Mouse (Mus musculus) left cerebral cortex, postnatal 14 days (tissue): Measurements from ENCODE around the gene Fam170b. TPM values are rescaled to one million over a fixed set of nuclear protein-coding genes. Genes with fewer than 3 reads are reported as not detected.
A peak's percentile ranks its signal among the peaks of the same experiment; 100 is the strongest.

ENCODE experiments used
- DNase-seq, 2 experiments: peaks; one replicate each; pipeline ENCODE4 v3.0.0; 2021 to 2022; ENCODE audit warnings: low spot score in 2 of 2, mixed read lengths in 1 of 2
- intact Hi-C: fragments of 180-260 bp; cut with DNase I; formaldehyde crosslinking; loops from one replicate; pipeline ENCODE4 v1.15.1; 2025
- long read RNA-seq, 2 experiments: library from polyadenylated mRNA; stranded (forward); transcript quantifications; one replicate each; pipeline ENCODE4 v2.0.0; 2021
- total RNA-seq, 2 experiments: library from RNA; stranded (reverse); gene quantifications; 2 replicates each; pipeline ENCODE4 v1.2.3; 2021

Gene Fam170b
- not detected for total RNA-seq
- long read RNA-seq, experiment 1: 0 reads
- long read RNA-seq, experiment 2: 0 reads

DNA sequence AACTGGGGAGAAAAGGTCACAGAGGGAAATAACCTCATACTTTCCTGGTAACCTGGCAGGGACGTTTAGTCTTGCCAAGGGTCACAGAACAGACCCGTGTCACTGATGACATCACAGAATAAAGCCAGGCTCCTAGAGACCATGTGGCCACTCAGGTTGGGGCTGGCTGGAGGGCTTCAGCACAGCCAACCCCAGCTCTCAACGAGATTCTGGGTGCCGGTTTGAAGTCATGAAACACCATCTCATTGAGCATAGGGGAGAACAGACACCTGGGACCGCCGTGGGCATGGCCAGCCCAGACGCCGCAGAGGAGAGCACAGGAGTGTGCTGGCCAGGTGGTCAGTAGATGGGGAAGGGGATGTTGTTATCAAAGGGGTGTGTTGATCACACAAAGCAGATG, at the start of gene Fam170b:
TSS of gene Fam170b (plus strand) at position 116 of the 400 bp plus-strand sequence.
- DNase-seq: no peak
- intact Hi-C loops: no loop called here

DNA sequence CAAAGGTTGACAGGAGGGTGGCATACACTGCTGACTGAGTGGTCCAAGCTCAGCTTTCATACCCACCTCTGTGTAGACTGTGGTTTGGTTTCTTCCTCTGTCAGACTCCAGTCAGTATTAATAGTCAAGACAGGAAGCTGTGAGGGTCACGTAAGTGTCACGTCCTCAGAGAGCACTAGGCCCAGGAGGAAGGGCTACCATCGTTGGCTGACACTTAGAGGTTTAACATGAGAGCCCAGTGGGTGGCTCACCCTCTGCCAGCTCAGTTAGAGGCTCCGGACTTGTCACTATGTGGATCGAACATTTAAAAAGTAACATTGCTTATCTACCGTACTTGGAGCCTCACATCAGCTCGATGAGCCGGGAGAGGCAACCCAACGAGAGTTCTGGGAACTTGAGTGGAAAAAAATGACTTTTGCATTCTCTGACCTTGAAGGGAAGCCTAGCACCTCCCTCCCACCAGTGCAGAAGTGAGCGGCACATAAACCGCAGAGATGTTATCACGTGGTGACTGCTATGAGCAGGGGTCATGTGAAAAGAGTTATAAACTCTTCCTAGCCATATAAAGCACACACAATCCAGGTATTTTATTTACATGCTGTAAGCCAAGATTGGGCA, 49.5 kb upstream of the Fam170b start:
- intact Hi-C loops: no loop called here
- no peak for DNase-seq

DNA sequence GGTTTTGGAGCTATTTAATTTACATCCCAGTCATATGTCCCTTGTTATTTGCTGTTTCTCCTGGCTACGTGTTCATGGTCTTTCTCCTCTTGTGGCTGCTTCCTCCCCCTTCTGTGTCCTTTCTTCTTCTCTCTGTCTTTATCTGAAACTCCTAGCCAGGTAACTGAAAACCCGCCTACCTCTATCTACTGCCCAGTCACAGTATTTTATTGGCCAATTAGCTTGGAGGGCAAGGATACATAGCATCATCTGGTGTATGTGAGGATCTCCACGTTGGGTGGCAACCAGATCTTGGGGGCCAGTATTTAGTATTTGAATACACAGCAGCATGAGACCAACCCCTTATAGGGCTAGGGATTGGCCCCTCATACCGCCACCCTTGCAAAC, 49.0 kb upstream of the Fam170b start:
- intact Hi-C loops: no loop called here
- no peak for DNase-seq

DNA sequence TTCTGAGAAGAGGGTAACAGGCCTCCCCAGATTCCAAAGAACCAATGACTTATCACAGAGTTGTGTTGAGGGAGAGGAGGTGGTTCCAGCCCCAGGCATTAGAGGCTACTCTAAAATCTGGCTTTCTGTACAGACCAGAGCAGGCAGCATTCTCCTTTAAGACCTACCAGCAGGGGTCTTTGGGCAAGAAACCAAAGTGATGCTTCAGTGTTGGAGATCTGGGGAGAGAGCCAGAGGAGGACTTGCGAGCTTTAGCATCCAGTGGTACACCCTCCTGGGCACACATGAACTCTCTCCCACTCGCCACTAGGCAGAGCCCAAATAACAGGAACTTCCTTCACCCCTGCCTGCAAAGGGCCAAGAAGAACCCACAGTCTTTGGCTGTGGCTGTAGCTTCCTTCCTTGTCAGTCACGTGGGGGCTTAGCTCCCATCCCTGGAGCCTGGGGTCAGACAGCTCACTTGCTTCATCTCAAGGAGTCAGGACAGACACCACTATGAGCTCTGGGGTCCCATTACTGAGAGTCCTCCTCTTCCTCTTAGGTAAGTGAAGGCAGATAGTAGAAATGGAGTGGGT, 48.1 kb upstream of the Fam170b start, which contains the start of gene Tmem273:
TSS of gene Tmem273 (plus strand) at position 408 of the 575 bp plus-strand sequence.
- DNase-seq: no peak
- intact Hi-C loops: no loop called here

DNA sequence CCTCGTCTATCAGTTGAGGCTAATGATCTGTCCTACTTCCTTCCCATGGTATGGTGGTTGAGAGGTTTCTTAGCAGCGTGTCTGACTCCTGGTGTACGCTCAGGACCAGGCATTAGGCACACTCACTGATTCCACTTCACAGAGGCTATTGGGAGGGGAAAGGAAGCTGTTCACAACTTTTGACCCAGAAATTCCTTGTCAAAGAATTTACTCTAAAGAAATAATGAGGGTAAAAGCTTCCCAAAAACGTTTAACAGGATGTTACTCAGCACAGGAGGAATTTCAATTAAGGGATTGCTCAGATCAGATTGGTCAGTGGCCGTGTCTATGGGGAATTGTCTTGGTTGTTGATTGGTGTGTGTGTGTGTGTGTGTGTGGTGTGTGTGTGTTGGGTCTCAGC, 46.1 kb upstream of the Fam170b start:
- no peak for DNase-seq
- intact Hi-C loops: no loop called here

DNA sequence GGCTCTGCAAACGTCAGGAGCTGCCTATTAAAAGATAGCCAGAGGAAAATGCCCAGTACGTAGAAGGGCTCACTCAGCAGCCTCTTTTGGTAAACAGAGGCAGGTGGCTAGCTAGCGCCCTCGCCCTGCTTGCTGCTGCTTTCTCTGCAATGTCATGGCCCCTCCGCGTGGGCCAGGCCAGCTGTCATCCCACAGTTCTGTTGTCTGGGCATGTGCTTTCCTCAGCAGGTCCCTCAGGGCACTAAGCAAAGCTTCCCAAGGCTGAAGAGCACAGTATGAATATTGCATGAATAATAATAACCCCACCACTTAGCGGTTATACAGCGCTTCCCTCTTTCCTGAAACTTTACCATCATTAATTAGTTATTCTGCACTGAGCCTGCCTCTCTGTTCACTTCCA, 37.4 kb upstream of the Fam170b start:
- intact Hi-C loops: no loop called here
- DNase-seq: no peak

DNA sequence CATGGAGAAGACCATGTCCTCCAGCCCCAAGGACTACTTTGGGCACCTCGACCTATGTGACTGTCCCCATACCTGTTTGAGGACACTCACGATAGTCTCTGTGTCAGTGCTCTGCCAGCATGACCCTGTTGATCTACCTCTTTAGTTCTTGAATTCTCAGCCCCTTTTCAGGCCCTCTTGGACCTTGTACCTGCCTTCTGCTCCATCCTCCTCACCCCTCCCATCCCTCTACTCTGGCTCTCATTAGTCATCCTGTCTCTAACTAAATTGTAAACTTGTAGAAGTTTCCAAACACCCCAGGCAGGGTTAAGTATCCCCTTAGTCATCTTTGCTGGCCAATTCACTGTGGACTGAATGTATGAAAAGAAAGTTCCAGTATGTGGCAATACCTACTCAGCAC, 36.0 kb upstream of the Fam170b start:
- DNase-seq: no peak
- intact Hi-C loops: no loop called here

DNA sequence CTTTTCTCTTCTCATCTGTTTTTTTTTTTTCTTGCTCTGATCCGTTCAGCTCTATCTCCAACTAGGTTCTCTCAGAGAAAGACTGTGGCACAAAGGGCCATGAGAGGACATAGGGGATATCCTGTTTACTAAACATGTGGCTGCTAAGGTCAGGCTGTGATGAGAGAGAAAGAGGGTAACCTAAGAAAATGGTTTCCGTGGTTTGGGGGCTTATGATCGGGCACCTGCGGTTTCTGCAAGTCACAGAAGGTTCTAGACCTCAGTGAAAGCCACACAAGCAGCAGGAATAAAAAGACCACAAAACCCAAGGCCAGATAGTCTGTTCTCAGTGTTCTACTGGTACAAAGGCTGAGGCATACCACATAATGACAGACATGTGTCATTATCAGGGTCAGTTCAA, 35.4 kb upstream of the Fam170b start:
- intact Hi-C loops: no loop called here
- no peak for DNase-seq

DNA sequence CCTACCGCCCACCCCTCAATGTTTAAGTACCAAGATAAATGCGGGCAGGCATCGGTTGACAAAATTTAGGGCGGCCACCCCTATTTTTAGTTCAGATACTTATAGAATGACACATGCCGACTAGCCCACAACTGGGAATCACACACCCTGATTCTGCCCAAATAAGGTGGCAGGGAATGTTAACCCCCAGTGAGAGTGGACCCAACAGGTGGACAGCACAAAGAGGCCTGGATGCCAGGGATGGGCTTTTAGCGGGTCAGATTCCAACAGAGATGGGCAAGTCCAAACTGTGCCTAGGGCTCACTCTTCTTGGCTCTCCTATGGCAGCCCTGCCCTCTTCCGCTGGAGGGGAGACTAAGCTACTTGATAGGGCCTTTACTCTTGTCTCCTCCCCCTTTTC, 33.7 kb upstream of the Fam170b start:
- intact Hi-C loops: loop anchor here (10.0 kb wide), 1 partner anchor 195 kb away; no protein-coding TSS in a partner anchor

DNA sequence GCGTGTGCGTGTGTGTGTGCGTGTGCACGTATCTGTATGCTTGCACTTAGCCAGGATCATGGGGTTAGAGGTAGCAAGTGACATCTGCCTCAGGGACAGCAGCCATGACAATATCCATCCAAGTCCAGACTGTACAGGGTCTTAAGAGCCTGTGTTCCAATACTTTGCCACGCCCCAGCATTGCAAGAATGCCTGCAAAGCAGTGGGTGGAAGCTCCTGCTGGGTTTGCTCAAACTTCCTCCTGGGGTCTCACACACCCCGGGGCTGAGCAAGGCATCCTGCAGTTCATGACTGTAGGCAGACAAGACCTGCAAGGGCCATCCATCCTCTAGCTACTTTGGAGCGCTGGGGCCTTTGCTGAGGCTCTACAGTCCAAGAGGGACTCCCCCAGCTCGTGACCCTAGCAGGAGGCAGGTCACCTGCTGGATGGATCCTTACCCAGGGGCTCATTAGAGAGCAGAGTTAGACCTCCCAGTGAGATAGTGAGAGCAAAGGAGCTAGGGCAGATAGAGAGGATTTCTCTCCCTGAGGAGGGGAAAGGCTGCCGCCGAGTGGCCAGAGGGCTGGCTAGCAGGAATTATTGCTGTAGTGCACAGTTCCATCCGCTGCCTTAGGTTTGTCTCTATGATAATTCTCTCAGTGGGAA, 32.6 kb upstream of the Fam170b start:
- intact Hi-C loops: loop anchor here (10.0 kb wide), 1 partner anchor 196 kb away; no protein-coding TSS in a partner anchor
- DNase-seq: peak; percentile 13 to 47

More for the DNA sequence above, 33.7 kb upstream of the Fam170b start:
- no peak for DNase-seq

DNA sequence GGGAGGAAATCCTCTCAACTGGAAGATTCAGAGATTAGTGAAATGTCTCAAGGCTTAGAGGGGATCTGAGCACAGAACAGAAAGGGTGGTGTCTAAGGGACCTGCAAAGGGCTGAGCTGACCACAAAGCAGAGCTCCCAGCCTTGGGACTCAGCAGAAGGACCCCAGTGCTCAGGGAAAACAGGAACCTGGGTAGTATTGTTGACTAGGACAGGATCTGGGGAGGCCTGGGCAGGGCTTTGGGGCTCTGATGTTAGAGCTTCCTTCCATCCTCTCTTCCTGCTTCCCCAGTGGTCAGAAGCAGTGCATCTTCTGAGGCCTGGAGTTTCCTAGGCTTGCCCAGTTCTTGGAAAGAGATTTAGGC, 32.1 kb upstream of the Fam170b start:
- intact Hi-C loops: loop anchor here (10.0 kb wide), 1 partner anchor 197 kb away; no protein-coding TSS in a partner anchor
- no peak for DNase-seq

DNA sequence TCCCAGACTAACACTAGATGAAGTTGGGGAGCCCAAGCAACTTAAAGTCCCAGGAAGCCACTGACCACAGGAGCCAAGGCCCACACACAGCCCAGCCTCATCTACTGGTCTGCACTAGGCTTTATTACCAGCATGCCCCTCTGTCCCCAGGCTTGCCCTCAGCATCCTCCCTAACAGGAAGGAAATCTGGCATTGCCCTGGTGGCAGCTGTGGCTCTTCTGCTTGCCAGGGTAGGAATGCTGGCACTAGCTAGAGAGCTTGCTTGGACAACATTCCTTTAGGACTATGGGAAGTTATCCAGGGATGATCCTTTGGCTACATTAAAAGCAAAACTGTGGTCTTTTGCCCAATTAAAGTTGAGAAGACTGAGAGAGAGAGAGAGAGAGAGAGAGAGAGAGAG, 23.7 kb upstream of the Fam170b start:
- DNase-seq: no peak
- intact Hi-C loops: no loop called here

DNA sequence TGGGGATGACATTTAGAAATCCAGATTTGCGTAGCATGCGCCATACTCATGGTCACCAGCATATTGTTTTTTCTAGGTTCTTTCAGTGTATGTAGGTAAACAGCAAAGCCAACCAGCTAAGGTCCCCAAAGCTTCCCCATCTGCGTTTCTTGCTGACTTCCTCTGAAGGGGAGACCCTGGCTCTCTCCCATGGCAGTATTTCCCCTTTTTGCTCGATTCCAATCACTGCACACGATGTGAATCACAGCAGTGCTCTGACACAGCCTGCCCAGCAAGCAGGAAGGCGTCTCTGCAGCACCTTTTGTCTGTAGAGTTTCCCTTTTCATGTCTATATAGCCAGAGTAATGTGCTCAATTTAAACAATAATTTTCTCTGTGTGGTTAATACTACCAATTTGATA, 21.3 kb upstream of the Fam170b start:
- intact Hi-C loops: no loop called here

DNA sequence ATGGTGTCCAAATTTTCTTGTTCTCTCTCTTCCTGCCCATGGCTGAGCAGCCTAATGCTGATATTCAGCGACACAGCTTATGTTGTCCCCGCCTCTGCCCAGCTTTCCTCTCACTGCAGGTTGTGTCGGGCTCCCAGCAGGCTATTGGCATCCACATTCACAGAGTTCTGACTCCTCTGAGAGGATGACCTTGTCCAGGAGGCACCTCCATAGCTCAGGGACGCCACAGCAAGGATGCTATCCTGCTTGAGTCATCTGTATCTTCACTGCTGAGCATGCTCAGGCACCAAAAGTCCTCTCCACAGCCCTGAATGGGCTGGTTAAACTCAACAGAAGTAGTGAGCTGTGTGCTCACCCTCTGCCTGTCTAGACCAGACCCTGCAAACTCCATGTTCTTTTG, 18.8 kb upstream of the Fam170b start:
- no peak for DNase-seq
- intact Hi-C loops: no loop called here

More for the DNA sequence above, 21.3 kb upstream of the Fam170b start:
- DNase-seq: no peak

DNA sequence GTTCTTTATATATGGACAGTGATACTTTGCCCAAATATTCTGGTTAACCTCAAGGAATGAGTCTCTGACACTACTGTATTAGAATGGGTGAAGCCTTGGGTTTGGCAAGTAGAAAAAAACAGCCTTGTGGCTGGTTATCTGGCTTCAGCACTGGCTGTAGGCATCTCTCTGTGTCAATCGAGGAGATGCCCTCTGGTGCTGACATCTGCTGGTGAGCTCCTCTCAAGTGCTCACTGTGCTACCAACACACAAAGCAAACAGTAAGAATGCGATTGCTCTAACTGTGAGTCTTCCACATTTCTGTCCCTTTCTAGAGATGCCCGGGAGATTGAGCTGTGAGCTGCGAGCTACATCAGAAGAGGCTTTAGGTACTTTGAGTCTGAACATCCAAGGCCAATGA, 17.2 kb upstream of the Fam170b start:
- intact Hi-C loops: no loop called here
- no peak for DNase-seq

DNA sequence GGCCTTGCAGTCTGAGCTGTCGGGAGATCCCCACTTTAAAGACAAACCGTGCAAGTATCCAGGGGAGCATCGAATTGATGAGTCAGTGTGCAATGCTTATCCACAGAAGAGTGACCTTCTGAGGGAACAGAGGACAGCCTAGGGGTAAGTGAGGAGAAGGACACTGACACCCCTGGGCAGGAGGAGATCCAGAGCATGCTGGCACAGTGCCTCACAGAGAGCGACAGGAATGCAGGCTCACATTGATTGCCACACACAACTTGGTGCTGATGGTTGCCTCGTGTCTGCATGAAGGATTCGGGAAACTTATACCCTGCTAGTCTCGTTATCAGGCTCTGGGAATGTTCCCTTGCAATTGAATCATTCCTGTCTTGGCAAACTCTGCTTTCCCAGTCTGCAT, 16.5 kb upstream of the Fam170b start:
- intact Hi-C loops: no loop called here
- no peak for DNase-seq

DNA sequence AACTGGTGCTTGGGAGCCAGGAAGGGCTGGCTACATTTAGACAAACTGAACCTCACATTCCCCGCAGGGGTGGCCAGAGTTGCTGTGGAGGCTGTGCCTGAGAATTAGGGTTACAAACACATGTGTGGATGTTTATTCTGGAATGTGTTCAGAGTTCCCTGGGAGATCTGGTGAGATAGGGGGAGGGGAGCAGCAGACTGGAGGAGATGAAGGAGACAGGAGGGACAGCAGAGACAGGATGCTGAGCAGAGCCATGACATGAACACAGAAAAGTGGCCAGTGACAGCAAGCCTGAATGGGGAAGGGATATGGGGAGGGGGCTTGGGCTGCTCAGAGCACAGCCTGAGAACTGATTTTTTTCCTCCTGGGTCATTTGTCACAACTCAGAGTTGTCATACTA, 14.5 kb upstream of the Fam170b start:
- no peak for DNase-seq
- intact Hi-C loops: no loop called here

DNA sequence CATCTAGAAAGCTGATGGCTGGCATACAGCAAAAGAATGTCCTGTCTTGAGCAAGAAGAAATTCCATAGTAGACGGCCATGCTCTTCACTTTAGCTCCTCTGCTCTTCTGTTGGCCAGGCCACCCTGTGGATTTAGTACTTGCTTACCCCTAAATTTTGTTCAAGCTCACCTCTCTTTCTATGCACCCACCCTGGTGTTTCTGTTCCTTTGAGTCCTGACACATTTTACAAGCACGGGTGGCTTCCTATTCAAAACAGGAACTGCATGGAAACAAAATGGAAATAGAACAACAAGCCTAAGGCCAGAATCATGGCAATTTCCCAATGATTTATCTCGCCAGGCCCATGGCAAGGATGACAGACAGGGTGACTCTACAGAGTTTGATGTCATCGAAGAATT, 10.9 kb upstream of the Fam170b start:
- intact Hi-C loops: no loop called here
- no peak for DNase-seq

DNA sequence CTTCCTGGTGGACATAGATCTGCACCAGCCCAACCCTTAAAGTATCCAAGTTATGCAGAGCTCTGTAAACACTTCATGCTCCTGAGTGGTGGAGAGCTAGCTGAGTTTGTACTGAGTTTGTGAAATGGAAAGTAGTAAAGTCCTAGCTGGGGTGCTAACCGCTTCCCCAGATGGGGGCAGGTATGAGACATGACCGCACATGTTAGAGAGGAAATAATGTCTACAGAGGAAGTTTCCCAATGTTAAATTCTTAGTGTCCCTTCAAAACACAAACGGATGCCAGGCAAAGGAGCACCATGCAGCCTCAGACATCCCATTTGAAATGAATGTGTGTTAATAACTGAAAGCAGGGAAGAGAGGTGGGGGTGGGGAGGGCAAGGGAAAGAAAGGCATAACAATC, 9.9 kb upstream of the Fam170b start:
- intact Hi-C loops: no loop called here

DNA sequence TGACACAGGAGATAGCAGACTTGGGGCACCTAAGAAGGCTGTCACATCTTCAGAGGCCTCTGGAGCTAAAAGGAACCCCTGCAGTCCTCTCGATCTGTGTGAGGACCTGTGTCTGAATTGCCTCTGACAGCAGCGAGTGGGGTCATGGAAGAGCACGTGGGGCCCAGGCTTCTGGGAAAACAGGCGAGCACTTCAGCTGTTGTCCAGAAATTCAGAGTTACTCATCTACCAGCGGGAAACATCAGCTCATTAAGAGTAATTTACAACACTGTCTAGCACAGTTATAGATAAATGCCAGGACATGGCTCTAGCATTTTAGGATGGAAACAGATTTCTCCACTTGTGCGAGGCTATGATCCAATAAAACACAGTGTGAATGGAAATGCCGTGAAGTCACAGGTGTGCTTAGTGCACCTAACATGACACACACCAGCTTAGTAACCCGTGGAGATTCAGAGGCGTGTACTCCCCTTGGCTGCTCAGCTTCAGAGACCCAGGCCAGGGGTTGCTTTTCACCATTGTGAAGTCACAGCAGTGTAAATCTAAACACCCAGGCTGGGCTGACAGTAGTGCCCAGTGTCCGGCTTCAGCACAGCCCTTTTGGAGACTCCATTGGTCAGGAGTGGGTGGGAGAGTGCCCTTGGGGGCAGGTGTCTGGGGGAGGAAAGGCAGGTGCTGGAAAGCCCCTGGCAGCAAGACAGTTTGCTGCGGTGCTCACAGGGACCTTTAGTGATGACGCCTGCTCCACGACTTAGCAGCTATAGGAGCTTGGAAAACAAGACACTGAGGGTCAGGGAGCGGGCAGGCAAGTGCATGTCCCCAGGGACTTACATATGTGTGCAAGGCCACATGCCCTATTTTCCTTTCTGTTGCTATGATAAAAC, 9.3 kb upstream of the Fam170b start:
- intact Hi-C loops: no loop called here

More for the DNA sequence above, 9.9 kb upstream of the Fam170b start:
- DNase-seq: no peak

More for the DNA sequence above, 9.3 kb upstream of the Fam170b start:
- DNase-seq: no peak
